Mouse (Mus musculus) stomach, postnatal 0 days (tissue): Measurements from ENCODE around the gene Ufsp2.

ENCODE experiments used
- CTCF ChIP-seq: IDR thresholded peaks from 2 replicates; pipeline ENCODE4 v1.5.1; 2016; ENCODE audit warnings: antibody characterized with exemption, low read depth, mild to moderate bottlenecking, moderate library complexity
- EP300 ChIP-seq: optimal IDR thresholded peaks from 2 replicates; pipeline ENCODE3; 2016; ENCODE audit warnings: antibody characterized with exemption

GRCm38 (mm10) chr8:45975126-45975836, at the start of gene Ufsp2, which contains the start of gene 1700029J07Rik:
- peak; percentile 56 for TF ChIP-seq CTCF
- TF ChIP-seq EP300: no peak
